Mouse (Mus musculus) urinary bladder, postnatal 14 days (tissue): ENCODE results near the gene Plcb2.

Source experiments
- DNase-seq: peaks from one replicate; pipeline ENCODE4 v3.0.0; 2021; ENCODE audit warnings: low spot score

Gene Plcb2

DNA sequence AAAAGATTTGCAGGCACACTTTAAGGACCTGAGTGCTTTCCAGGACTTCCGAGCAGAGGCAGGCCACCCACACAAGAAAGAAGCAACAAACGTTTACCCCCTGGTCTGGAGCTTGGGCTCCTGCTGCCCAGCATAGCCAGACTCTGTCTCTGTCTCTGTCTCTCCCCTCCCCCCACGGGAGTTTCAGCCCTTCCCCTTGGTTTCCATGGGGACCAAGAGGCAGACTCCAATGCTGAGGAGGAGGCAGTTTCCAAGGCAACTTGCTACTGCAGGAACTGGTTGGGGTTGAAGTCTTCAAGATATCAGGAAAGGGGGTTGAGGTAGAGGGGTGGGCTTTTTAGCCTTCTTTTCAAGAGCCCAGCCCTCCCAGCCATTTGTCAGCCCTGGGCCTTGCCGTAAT is 14.0 kb downstream of the Plcb2 start:
- DNase-seq, result no peak

DNA sequence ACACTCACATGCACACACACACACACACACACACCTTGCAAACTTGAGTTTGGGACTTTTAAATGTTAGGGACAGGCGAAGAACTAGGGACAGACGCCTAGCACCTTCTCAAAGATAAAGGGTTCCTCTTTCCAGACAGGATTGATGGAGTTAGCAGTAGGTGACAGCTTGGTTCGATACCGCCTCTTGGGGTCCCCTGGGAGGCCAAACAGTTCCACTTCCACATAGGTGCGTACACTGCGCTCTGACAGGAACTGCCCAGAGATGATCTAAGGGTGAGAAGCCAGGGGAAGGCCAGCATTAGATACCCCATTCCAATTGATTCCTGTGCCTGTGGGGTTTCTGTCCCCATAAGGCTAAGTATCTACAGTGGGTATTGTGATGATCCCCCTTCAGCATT is 14.6 kb downstream of the Plcb2 start:
- DNase-seq, result no peak

DNA sequence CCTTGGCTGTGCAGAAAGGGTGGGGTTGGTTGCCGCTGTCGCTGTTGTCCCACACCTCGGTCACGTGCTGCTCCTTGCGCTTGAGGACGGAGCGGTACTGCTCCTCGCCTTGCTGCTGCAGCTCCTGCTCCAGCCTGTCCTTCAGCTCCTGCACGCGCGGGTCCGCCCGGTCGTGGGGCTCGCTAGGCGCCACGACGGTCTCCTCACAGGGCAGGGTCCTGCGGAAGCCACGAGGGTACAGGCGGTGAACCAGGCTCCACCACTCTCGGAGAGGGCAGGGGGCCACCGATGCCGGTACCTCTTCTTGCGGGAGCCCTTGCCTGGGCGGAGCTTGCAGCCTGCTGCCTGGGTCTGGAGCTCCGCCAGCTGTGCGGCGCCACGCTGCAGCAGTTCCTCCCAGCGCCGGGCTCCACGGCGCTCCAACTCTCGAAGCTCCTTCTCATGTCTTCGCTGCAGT is 17.2 kb downstream of the Plcb2 start:
- peak; percentile 46 for DNase-seq

DNA sequence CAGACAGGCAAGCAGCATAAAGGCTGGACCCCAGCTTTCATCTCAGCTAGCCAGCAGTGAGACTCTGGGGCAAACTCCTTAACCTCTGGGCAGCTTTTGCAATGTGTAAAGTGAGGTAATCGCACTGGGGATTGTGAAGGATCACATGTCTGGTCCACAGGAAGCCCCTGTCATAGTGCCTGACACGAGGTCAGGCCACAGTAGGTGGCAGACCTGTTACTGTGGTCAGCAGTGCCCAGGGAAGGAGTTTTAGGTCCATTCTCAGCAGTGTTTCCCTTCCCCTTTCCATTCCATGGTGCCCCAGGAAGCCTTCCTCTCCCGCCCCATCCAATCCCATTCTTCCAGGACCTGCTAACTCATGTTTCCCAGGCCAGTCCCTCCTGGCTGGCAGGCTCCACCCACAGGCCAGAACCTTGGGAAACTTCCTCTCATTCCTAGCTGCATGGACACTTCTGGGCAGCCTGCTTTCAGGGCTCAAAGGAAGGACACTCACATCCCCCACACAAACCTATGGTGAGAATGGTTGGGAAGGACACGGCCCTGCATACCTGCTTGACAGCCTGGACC is 18.5 kb downstream of the Plcb2 start:
- DNase-seq, result no peak

DNA sequence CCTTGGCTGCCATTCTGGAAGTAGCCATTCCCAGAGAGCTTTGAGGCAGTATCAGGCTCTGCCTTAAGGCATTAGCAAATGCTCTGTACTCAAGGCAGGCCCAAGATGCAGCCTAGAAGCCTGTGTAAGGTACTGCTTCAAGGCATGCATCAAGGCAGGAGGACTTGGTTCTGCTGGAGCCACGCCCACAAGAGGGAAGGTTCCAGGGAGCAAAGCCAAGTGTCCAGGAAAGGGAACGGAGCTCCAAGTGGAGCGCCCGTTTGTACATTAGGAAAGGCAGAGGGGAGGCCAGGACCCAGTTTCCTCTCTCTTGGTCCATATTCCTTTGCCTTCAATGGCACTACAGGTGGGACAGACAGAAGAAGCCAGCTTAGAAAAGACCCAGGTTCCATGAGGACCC is 19.8 kb downstream of the Plcb2 start:
- no peak for DNase-seq

DNA sequence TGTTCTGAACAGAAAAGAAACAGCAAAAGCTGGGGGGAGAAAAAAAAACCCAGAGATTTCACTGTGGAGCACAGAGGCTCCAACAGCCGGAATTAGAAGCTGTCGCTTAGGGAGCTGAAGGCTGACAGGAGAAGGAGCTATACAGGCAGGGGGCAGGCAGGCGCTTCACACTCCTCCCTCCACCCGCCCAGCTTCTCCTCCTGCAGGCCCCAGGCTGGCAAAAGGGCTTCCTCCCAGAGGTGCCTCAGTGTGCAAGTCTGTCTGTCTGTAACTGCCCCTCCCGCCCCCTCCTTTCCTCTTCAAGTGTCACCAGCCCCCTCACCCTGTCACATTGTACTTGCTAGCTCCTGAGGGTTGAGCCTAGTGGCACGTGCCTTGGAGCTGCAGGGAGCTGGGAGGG is 21.8 kb downstream of the Plcb2 start:
- no peak for DNase-seq

DNA sequence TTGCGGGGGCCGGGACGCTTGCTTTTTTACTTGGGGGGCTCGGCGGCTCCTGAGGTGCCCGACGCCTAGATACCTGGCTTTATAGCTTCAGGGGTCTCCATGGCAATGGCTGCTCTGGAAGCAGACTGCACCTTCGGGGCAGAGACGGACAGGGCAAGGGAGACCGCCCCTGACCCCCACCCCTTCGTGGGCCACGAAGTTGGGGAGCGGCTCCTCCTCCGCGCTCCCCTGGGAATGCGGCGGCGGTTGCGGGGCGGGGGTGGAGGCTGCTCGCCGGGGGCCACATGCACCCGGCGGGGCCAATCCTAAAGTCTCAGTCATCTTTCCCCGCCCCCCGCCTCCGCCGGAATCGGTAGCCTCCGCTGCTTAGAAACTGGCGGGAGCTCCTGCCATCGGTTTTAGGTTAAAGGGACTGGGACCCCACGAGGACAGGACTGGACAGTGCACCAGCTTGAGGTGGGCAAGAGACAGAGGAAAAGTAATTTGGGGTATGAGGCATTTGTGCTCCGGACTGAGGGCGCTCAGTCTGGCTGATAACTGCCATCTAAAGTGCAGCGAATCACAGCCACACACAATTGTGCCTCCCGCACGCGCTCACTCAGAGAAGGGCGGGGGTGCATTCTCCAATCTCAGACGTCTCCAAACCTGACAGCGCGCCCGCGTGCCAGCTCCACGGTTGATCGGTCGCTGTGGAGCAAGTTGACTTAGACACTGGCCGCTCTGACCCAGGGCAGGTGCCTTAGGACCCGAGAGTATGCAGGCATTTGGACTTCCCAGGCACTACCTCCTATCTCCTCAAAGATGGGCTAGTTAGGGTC is 24.1 kb downstream of the Plcb2 start, which contains the start of gene Ankrd63:
Gene Ankrd63 (minus strand): TSS at position 51 of the 818 bp plus-strand sequence.
- no peak for DNase-seq

DNA sequence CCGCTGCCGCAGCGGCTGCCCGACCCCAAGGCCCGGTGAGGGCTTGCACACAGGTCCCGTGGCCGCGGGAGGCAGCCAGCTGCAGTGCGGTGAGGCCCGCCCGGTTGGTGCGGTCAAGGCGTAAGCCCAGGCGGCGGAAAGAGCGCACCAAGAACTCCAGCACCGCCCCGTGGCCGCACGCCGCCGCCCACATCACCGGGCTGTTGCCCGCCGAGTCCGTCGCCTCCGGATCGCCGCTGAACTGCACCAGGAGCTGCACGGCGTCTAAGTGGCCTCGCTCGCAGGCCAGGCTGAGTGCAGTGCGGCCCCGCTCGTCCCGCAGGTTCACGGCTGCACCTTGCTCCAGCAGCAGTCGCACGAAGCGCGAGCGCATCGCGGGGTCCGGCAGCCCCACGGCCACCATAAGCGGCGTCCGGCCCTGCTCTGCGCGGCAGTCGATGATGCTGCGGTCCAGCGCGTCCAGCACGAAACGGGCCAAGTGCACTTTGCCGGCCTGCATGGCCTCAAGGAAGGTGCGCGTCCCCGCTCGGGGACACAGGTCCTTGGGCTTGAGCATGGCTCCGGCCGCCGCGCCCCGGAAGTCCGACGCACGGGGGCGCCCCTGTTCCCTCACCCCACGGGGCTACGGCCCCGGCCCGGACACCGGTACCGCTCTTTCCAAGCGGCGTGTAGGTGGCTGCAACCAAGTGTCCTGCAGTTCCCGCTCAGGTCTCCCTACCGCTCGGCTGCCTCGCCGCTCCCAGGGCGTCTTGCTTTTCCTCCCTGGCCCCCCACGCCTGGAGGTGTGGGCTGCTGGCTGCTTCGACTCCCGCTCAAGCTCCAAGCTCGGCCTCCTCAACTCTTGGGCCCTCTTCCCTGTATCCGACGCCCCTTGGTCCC is 25.1 kb downstream of the Plcb2 start:
- peak; percentile 43 for DNase-seq

DNA sequence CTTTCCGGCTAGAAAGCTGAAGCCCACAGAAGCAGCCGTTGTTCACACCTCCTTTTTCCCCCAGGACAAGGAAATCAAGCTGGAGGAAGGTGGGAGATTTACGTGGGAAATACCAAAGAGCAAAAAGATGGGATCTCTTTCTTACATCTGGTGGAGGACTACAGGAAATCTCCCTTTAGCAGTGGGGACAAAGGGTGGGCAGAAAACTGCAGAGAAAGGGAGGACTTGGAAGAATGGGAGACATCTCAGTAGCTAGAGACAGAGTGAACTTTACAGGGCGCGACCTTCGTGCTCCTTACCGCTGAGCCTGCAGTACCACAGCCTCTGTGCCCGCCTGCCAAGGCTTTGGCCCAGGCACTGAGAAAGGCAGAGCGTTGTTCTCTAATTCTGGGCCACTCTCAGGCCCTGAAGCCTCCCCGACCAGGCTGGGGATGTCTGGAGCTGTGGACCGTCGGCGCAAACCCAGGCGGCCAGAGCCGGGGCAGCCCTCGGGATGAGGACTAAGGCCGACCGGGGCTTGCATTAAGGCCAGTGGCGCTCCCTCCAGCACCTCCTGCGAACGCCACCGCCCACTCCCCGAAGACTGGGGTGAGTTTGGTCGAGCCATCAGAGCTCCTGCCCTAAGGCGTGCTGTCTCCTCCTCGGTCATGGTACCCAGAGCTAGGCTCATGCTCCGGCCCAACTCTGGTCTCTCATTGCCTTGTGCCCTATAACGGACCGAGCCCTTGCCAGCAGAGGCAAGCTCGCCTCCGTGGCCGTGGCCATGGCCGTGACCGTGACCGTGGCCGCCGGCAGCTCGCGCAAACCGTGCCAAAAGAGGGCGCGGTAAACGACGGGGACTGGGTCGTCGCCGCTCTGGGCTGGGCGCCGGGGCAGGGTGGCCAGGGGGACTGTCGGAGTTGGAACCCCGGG is 26.0 kb downstream of the Plcb2 start:
- no peak for DNase-seq

DNA sequence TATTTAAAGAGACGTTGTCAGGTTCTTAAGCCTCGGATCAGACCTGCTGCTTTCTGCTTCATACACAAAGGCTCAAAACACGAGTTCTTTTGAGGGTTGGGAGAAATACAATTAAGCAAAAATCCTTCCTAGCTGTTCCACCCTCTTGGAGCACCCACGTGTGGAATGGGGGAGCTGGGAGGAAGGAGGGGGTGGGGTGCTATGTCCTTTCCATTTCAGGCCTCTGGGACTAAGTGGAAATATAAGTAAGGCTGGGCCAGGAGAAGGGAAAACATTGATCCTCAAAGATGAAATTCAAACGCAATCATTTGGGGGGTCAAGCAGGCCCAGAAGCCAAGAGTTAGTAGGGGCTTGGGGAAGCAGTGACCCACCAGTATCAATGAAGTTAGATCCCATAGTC is 27.1 kb downstream of the Plcb2 start:
- no peak for DNase-seq

DNA sequence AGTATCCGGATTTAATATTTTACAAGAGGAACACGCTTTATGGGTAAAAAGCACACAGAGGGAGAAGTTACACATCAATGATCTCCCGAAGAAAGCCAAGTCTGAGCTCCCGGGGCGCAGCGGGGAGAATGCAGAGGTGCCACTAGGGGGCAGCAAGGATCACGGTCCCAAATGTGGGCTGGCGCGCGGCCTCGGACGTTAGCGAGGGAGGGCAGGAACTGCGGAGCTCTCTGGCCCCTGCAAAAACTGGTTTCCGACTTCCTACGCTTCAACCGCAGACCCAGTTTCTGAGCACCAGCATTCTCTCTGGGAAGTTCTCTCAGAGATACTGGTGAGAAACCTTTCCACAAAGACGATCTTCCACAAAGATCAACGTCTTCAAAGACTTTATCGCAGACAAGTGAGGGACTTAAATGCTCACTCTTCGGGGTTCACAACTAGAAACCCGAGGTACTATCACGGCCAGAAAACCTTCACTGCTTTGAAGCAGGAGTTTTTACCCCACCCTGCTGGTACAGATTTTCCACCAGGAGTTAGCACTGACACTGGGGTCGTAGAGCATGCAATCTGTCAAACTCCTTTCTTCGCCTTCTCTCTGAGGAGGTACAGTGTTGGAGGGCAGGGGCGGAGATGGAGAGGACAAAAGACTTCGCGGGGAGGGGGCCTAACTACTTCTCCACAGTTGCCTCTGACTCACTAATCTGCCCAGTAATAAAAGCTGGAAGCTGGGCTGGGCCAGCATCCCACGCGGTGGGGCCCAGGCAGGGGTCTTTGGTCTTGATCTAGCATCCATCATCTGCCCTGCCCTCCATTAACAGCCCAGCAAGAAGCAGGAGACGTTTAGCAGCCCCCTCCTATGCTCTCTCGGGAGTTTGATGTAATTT is 27.8 kb downstream of the Plcb2 start:
- peak; percentile 89 for DNase-seq

DNA sequence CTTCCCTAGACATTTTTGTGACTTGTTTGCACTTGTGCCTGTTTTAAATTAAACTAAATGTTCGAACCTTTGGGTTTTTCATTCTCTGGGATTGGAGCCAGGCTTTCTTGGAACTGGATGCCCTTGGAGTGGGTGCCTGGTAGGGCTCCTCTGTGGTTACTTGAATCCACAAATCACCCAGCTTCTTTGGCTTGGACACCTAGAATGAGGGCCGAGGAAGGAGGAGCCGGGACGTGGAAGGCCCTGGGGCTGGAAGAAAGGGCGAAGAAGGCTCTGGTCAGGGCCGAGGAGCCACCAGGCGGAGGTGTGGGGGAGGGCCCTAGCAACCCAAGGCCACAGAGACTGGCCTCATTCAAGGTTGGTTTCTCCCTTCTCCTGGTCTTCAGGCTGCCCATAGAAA is 30.3 kb downstream of the Plcb2 start:
- DNase-seq, result no peak

DNA sequence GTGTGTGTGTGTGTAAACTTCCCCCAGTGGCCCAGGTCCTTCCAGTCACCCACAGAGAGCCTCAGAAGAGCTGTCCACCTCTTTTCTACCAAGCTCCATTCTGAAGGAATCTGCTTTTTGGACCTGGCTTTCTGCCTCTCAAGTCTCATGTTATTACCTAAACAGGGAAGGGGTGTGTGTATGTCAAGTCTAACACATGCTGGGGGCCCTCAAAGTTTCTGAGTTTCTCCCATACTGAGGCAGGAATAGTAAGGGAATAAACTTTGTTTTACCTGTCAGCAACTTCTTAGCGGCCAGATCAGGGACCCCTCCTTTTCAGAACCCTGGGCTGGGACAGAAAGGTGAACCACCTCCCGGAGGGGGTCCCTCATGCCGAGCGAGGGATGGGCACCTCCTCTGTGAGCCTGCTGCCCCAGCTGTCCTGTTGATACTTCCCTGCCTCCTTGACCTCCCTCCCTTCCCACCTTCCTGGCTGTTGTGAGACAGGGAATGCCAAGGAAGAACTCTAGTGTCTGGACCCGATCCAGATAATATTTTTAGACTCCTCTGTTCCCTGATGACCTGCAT is 30.8 kb downstream of the Plcb2 start:
- no peak for DNase-seq

DNA sequence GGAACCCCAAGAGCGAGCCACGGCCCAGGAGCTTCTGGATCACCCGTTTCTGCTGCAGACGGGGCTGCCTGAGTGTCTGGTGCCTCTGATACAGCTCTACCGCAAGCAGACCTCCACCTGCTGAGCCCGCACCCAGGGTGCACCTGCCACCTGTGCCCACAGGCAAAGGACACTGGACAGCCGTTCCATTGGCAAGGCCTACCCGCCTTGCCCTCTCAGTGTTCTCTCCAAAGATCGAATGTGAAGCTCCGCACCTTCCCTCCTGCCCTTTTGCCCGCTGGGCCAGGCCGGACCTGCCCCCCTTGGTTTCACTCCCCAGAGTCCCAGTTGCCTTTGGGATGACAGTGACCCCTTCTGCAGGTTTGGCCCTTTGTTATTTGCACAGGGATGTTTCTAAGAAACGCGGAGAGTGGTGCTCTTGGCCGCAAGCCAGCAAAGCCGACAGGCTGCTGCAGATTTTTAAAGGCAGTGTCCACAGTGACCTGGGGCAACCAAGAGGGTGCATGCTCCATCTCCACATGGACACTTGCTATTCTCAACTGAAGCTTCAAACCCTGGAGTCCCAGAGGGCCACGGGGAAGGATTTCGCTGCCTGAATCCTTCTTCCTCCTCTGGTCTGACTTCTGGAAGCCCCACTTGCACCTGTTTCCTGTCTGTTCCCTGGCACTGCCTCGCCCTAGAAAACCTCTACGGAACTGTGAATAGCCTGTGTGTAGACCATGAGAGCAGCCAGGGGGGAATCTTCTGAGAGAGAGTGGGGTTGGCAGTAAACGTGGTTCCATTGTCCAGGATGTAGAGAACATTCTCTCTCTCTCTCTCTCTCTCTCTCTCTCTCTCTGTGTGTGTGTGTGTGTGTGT is 31.6 kb downstream of the Plcb2 start:
- no peak for DNase-seq

DNA sequence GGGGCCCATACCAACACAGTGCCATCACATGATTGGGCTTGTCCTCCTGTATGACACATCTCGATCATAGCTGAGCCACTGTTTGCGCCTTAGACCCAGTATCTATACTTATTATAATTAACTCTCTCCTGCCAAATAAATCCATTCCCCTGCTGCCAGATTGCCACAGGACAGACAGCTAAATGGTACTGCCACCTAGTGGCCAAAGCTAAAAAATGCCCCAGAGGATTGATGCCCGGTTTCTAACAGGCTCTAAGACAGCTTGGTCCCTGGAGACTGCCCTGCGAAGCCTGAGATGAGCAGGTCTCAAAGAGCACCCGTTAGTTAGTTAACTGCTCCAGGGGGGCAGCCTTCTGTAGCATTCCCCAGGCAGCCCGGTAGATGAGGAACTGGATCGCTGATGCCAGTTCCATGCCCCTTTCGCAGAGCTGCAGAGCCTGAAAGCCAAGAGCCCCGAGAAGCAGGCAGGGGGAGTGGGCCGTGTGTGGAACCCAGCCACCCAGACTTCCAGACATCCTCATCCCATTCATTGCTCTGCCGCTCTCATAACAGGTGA is 32.5 kb downstream of the Plcb2 start:
- DNase-seq, result peak; percentile 53

DNA sequence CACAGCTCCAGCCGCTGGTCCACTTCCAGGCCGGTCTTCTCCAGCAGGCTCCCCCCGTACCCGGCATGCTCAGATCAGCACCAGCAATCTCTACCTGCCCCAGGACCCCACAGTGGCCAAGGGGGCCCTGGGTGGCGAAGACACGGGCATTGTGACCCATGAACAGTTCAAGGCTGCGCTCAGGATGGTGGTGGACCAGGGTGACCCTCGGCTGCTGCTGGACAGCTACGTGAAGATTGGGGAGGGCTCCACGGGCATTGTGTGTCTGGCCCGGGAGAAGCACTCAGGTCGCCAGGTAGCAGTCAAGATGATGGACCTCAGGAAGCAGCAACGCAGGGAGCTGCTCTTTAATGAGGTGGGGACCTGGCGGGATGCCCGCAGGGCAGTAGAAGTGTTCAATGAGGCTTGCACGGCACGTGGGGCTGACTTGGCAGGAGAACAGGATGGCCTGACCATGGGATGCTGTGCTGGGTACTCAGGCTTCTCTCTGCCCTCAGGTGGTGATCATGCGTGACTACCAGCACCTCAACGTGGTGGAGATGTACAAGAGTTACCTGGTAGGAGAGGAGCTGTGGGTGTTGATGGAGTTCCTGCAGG is 34.8 kb downstream of the Plcb2 start:
- DNase-seq, result peak; percentile 32

DNA sequence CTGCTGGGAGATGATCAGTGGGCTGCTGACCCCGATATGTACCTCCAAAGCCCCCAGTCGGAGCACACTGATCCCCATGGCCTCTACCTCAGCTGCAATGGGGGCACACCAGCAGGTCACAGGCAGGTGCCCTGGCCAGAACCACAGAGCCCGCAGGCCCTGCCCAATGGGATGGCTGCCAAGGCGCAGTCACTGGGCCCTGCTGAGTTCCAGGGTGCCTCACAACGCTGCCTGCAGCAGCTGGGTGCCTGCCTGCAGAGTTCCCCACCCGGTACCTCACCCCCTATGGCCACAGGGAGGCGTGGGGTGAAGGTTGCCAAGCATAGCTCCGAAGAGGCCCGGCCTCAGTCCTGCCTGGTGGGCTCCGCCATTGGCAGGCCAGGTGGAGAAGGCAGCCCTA is 38.4 kb downstream of the Plcb2 start:
- DNase-seq, result no peak

DNA sequence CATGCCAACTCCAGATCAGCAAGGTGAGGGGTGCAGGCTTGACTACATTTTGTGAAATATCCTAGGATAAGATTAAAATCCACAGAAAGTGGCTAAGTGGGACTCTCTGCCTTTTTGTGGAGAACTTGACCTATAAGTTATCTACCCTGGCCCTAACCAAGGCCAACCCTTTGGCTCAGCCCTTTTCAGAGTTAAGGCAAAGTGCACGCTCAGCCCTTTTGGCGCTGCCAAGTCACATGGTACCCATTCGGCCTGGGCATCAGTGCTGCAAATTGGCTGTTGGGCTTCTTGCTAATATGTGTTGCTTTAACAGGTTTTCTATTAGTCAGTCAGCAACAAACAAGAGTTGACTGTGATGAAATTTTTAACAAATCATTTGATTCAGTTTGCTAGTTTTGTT is 40.4 kb downstream of the Plcb2 start:
- no peak for DNase-seq

DNA sequence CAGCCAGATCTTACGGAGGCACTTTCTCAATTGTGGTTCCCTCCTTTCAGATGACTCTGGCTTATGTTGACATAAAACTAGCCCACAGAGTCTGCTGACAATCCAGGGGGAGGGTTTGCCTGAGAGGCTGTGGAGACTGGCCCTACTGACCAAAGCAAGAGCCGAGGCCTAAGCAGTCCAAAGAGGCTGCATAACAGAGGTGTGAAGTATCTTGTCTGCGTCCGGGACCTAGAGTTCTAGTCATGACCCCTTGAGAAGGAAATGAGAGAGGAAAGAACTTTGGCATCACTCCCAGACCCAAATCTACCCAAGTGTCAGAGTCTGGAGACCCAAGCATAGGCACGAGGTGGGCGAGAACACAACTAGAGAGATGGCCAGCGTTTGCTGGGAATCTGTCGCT is 41.5 kb downstream of the Plcb2 start:
- no peak for DNase-seq
